Mouse (Mus musculus) erythroblast, embryonic 14.5 days (primary cell): ENCODE measurements around the gene Syf2.

Experiments used
- GATA1 ChIP-seq: IDR thresholded peaks from 2 replicates; pipeline ENCODE4 v1.6.1; 2012; ENCODE audit warnings: low read length, inconsistent platforms, mixed read lengths
- TAL1 ChIP-seq: IDR thresholded peaks from 3 replicates; pipeline ENCODE4 v1.6.1; 2012; ENCODE audit warnings: low read length, inconsistent platforms, mixed read lengths

GRCm38 (mm10) chr4:134922111-134922924 lies 8.4 kb upstream of the Syf2 start:
- TF ChIP-seq TAL1 (no peak), GATA1 (no peak)
